Mouse (Mus musculus) inflammation-experienced regulatory T-cells, adult 6 months (primary cell): ENCODE results near the gene Cyp2d11. TPM values are rescaled to one million over a fixed set of nuclear protein-coding genes. Genes with fewer than 3 reads are reported as not detected.
A peak's percentile ranks its signal among the peaks of the same experiment; 100 is the strongest.
"Not testable (repeated sequence)": the region's sequence is repeated elsewhere in the genome, so short reads cannot be mapped to it uniquely, and the experiment has no call there.

ENCODE experiments used
- ATAC-seq: one replicate; pipeline ENCODE4 v1.8.0; 2017
- polyA plus RNA-seq, 3 experiments: library from polyadenylated mRNA; unstranded; fragments of 100-300 nt; shearing (Covaris generic); gene quantifications; one replicate each; pipeline ENCODE4 v1.2.1; 2017

Gene Cyp2d11
- not detected for polyA plus RNA-seq

GRCm38 (mm10) chr15:82393922-82394321 is at the start of gene Cyp2d11:
Cyp2d11 (minus strand) TSS chr15:82394022.
- ATAC-seq = not testable (repeated sequence)

- no peak for ATAC-seq
These were observed 44.3 kb upstream of the Cyp2d11 start for GRCm38 (mm10) chr15:82437975-82438617.

GRCm38 (mm10) chr15:82435606-82436005 is 41.8 kb upstream of the Cyp2d11 start:
- no peak for ATAC-seq

- no peak for ATAC-seq
These were observed 41.2 kb upstream of the Cyp2d11 start for GRCm38 (mm10) chr15:82435011-82435410.

GRCm38 (mm10) chr15:82434541-82434940 is 40.7 kb upstream of the Cyp2d11 start:
- no peak for ATAC-seq

- no peak for ATAC-seq
These were observed 39.8 kb upstream of the Cyp2d11 start for GRCm38 (mm10) chr15:82433621-82434020.

- ATAC-seq = no peak
These were observed 39.3 kb upstream of the Cyp2d11 start, which contains the start of gene Cyp2d9 for GRCm38 (mm10) chr15:82433137-82433536. Cyp2d9 (plus strand) TSS chr15:82433437.

- ATAC-seq = no peak
These were observed 29.6 kb upstream of the Cyp2d11 start for GRCm38 (mm10) chr15:82423471-82423870.

- no peak for ATAC-seq
These were observed 29.1 kb upstream of the Cyp2d11 start for GRCm38 (mm10) chr15:82422935-82423334.

GRCm38 (mm10) chr15:82418616-82419015 is 24.8 kb upstream of the Cyp2d11 start:
- ATAC-seq = no peak

- peak; percentile 75 for ATAC-seq
These were observed 23.3 kb upstream of the Cyp2d11 start for GRCm38 (mm10) chr15:82416797-82417789.

- no peak for ATAC-seq
These were observed 13.7 kb upstream of the Cyp2d11 start for GRCm38 (mm10) chr15:82407536-82407935.

- ATAC-seq = no peak
These were observed 13.2 kb upstream of the Cyp2d11 start, which contains the start of gene Cyp2d10 for GRCm38 (mm10) chr15:82406981-82407380. Cyp2d10 (minus strand) TSS chr15:82407195.

GRCm38 (mm10) chr15:82404163-82404562 is 10.3 kb upstream of the Cyp2d11 start:
- no peak for ATAC-seq

- no peak for ATAC-seq
These were observed 9.8 kb upstream of the Cyp2d11 start for GRCm38 (mm10) chr15:82403606-82404005.

- no peak for ATAC-seq
These were observed 8.9 kb upstream of the Cyp2d11 start for GRCm38 (mm10) chr15:82402741-82403140.

GRCm38 (mm10) chr15:82402106-82402505 is 8.3 kb upstream of the Cyp2d11 start:
- ATAC-seq = no peak

- ATAC-seq = no peak
These were observed 7.7 kb upstream of the Cyp2d11 start for GRCm38 (mm10) chr15:82401516-82401915.

GRCm38 (mm10) chr15:82395955-82396354 is 2.1 kb upstream of the Cyp2d11 start:
- ATAC-seq = not testable (repeated sequence)

GRCm38 (mm10) chr15:82389916-82390315 is 3.9 kb downstream of the Cyp2d11 start:
- ATAC-seq = not testable (repeated sequence)

GRCm38 (mm10) chr15:82385729-82386128 is 8.1 kb downstream of the Cyp2d11 start:
- no peak for ATAC-seq

GRCm38 (mm10) chr15:82382441-82382840 is 11.4 kb downstream of the Cyp2d11 start:
- ATAC-seq = no peak

GRCm38 (mm10) chr15:82380714-82381062 is 13.1 kb downstream of the Cyp2d11 start:
- no peak for ATAC-seq
